Mouse (Mus musculus) heart, postnatal 0 days (tissue): ENCODE data around the gene 1700042G07Rik. TPM values are rescaled to one million over a fixed set of nuclear protein-coding genes. Genes with fewer than 3 reads are reported as not detected.
A peak's percentile ranks its signal among the peaks of the same experiment; 100 is the strongest.

Source experiments
- ATAC-seq: fragments of 200-750 bp; cut with Nextera tagmentation; 2 replicates; pipeline ENCODE4 v1.8.0; 2017; ENCODE audit warnings: low read depth, moderate number of reproducible peaks, moderate library complexity; ENCODE audit not compliant: insufficient read depth
- DNase-seq: peaks from one replicate; pipeline ENCODE4 v3.0.0-alpha.2; 2016; ENCODE audit warnings: low spot score
- H3K27ac ChIP-seq: fragments of 300-500 bp; sonication (generic); 2 replicates; pipeline ENCODE4 v1.5.1; 2014; ENCODE audit warnings: low read depth, mild to moderate bottlenecking
- H3K27me3 ChIP-seq: fragments of 300-500 bp; sonication (generic); 2 replicates; pipeline ENCODE4 v1.6.1; 2014; ENCODE audit warnings: low read length, mixed read lengths; ENCODE audit not compliant: control insufficient read depth, insufficient read depth
- H3K36me3 ChIP-seq: fragments of 300-500 bp; sonication (generic); replicated peaks from 2 replicates; pipeline ENCODE4 v1.6.1; 2014; ENCODE audit warnings: low read length, mixed read lengths; ENCODE audit not compliant: control insufficient read depth, insufficient read depth
- H3K4me1 ChIP-seq: fragments of 300-500 bp; sonication (generic); 2 replicates; pipeline ENCODE4 v1.6.1; 2014; ENCODE audit warnings: antibody characterized with exemption; ENCODE audit not compliant: control insufficient read depth, insufficient read depth
- H3K4me2 ChIP-seq: fragments of 300-500 bp; sonication (generic); 2 replicates; pipeline ENCODE4 v1.6.1; 2014; ENCODE audit warnings: low read depth, mild to moderate bottlenecking, low read length, moderate library complexity
- H3K4me3 ChIP-seq: fragments of 300-500 bp; sonication (generic); 2 replicates; pipeline ENCODE4 v1.5.1; 2014; ENCODE audit warnings: low read depth, low read length
- H3K9ac ChIP-seq: fragments of 300-500 bp; sonication (generic); replicated peaks from 2 replicates; pipeline ENCODE4 v1.6.1; 2014; ENCODE audit warnings: low read depth, low read length, mixed read lengths
- H3K9me3 ChIP-seq: fragments of 300-500 bp; sonication (generic); replicated peaks from 2 replicates; pipeline ENCODE4 v1.6.1; 2016; ENCODE audit warnings: low read length; ENCODE audit not compliant: control insufficient read depth
- CTCF ChIP-seq: IDR thresholded peaks from 2 replicates; pipeline ENCODE4 v1.5.1; 2016; ENCODE audit warnings: antibody characterized with exemption, control low read depth, low read depth
- EP300 ChIP-seq: IDR thresholded peaks from 2 replicates; pipeline ENCODE4 v1.6.1; 2016; ENCODE audit warnings: antibody characterized with exemption, low read depth
- WGBS: fragments of 180-500 bp; shearing (Covaris S2); extraction: QIAGEN DNeasy Blood & Tissue Kit; methylation state at CpG from one replicate; pipeline ENCODE4 v1.1.7; 2014; 5-methylcytosine and 5-hydroxymethylcytosine counted together
- polyA plus RNA-seq: library from polyadenylated mRNA; unstranded; fragments of >200 nt; fragmentation: Nextera tagmentation; extraction: Ambion mirVana; gene quantifications from 2 replicates; pipeline ENCODE4 v1.2.1, GENCODE M21; 2015
- total RNA-seq: library from RNA; depleted of rRNA; stranded (reverse); fragments of >200 nt; gene quantifications from 2 replicates; pipeline ENCODE4 v1.2.3, GENCODE M21; 2014; ENCODE audit warnings: low replicate concordance

The 1700042G07Rik gene
- total and polyA plus RNA-seq, 2 experiments from 2014 or later, result not detected

DNA sequence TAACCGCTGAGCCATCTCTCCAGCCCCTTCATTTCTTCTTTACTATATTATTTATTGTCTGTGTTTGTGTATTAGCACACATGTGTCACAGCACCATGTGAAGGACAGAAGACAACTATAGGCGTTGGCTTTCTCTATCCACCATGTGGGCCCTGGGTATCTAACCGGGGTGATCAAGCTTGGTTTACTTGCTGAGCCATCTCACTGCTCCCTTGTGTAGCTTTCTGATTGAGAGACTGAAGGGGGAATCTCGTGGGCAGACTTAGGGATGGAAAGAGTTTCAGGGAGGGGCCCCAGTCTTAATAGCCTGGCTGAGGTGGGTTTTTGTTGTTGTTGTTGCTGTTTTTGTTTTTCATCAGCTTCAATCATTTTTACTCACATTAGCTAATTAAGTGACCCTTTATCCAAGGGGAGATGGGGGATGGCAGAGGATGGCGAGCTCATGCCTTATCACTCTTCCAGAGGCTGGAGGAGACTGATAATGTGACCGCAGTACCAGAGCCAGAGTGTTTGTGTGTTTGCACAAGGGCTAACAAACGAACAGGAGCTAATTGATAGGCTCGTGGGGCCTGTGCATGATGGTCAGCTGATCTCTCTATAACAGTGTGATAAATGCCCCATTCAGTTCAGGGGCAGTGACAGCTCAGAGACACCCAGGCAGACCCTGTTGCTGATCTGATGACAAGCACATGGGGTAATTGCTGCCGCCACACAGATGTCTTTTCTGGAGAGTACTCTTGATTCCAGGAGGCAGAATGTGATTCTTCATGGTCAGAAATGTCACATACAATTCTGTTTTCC is 20.6 kb downstream of the 1700042G07Rik start:
- no peak overlapping the region for H3K9ac ChIP-seq
- no peak overlapping the region for H3K4me2 ChIP-seq
- TF ChIP-seq CTCF, result no peak
- H3K27ac ChIP-seq, result no peak overlapping the region
- H3K27me3 ChIP-seq, result no peaks in the 10 kb centered on the region
- DNase-seq (no peak), ATAC-seq (no peak)
- H3K4me3 ChIP-seq, result no peak overlapping the region
- H3K4me1 ChIP-seq, result 0 out of 2 replicates have a peak, but pooled peaks cover 3% of the 10 kb centered on the region
- H3K36me3 ChIP-seq, result no peaks in the 10 kb centered on the region
- H3K9me3 ChIP-seq, result no peaks in the 10 kb centered on the region
- WGBS, result 43% methylated on average over 9 of the region's 9 CpGs

DNA sequence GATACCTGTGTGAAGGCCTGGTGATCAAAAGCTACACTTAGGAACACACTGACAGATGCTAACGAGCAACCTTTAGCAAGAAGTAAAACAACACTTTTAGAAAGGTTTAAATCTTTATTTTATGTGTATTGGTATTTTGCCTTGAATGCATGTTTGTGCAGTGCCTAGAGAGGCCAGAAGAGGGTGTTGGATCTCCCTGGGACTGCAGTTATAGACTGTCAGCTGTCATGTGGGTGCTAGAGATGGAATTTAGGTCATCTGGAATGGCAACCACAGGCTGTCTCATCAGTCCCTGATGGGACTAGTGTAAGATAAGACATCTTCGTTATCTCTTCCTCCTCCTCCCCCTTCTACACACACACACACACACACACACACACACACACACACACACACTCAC is 25.2 kb downstream of the 1700042G07Rik start:
- Histone ChIP-seq H3K27me3 (no peaks in the 10 kb centered on the region), H3K9me3 (no peaks in the 10 kb centered on the region), H3K9ac (no peak overlapping the region), H3K36me3 (no peaks in the 10 kb centered on the region), H3K4me2 (no peak overlapping the region), H3K27ac (no peak overlapping the region), H3K4me3 (no peak overlapping the region), H3K4me1 (0 out of 2 replicates have a peak, but pooled peaks cover 3% of the 10 kb centered on the region)
- WGBS, result 53% methylated on average over 2 of the region's 2 CpGs
- ATAC-seq (no peak), DNase-seq (no peak)
- TF ChIP-seq CTCF, result peak; percentile 30
- TF ChIP-seq EP300, result no peak

DNA sequence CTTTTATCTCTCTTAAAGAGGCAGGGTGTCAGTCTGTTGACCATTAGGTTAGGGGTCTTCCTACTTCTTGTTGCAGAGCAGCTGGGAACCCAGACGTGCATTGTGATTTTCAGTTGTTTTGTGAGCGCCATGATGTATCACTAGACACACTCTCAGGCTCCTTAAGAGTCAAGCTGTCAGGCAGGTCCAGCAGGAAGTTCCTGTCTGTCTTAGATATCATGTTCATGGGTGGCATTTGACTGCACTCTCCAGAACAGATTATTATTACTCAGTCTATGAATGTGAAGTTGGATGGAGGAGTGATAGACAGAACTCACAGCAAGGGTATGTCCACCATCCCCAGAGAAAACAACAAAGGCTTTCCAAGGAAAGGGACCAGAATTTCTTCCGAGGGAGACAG is 31.2 kb downstream of the 1700042G07Rik start:
- 58% methylated on average over 3 of the region's 3 CpGs for WGBS
- no peak overlapping the region for H3K4me2 ChIP-seq
- no peak for DNase-seq

DNA sequence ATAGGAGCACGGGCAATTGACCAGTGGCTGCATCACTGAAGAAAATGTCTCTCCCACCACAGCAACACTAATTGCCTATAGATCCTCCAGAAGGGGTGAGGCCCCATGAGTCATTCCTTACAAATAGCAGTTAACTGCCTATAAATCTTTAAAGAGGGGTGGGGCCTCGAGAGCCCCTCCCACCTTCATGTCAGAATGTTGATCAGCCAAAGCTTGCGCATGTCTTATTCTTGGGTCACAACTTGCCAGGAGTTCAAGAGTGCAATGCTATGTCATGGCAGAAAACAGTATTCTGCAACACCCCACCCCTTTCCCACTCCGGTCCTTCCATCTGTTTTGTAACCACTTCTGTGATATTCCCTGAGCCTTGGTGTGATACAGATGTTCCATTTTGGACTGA is 33.4 kb downstream of the 1700042G07Rik start:
- Histone ChIP-seq H3K36me3 (no peaks in the 10 kb centered on the region), H3K27ac (no peak overlapping the region), H3K4me1 (no peaks in the 10 kb centered on the region), H3K4me2 (no peak overlapping the region), H3K4me3 (no peak overlapping the region), H3K9ac (no peak overlapping the region), H3K27me3 (no peaks in the 10 kb centered on the region), H3K9me3 (no peaks in the 10 kb centered on the region)
- ATAC-seq (no peak), DNase-seq (no peak)
- 74% methylated on average over 4 of the region's 4 CpGs for WGBS
- no peak for TF ChIP-seq EP300

More for the DNA sequence above, 31.2 kb downstream of the 1700042G07Rik start:
- ATAC-seq, result no peak
- H3K4me3 ChIP-seq, result no peak overlapping the region
- no peaks in the 10 kb centered on the region for H3K27me3 ChIP-seq
- no peak overlapping the region for H3K27ac ChIP-seq
- H3K9me3 ChIP-seq, result no peaks in the 10 kb centered on the region
- TF ChIP-seq CTCF (no peak), EP300 (no peak)
- no peaks in the 10 kb centered on the region for H3K4me1 ChIP-seq
- H3K9ac ChIP-seq, result no peak overlapping the region
- no peaks in the 10 kb centered on the region for H3K36me3 ChIP-seq

DNA sequence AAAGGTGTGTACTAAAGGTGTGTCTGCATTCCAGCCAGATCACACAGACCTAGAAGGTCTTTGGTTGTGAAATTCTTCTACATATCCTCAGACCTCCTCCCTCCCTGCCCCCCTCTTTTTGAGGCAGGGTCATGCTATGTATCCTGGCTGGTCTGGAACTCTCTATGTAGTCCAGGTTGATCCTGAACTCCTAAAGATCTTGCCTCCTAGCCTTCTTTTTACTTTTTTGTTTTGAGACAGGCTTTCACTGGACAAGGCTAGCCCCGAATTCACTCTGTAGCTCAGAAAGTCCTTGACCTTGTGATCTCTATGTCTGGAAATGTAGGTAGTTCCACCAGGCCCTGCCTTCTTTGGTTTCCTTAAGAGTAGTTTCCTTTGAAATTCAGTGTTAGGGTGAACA is 35.7 kb downstream of the 1700042G07Rik start:
- H3K9me3 ChIP-seq, result no peaks in the 10 kb centered on the region
- no peaks in the 10 kb centered on the region for H3K27me3 ChIP-seq
- no peaks in the 10 kb centered on the region for H3K36me3 ChIP-seq
- no peak overlapping the region for H3K27ac ChIP-seq
- DNase-seq (no peak), ATAC-seq (no peak)
- no peak overlapping the region for H3K9ac ChIP-seq
- no peak overlapping the region for H3K4me3 ChIP-seq
- no peak overlapping the region for H3K4me2 ChIP-seq
- WGBS, result 83% methylated on average over 1 of the region's 1 CpGs
- no peaks in the 10 kb centered on the region for H3K4me1 ChIP-seq
- TF ChIP-seq CTCF (no peak), EP300 (no peak)
